Mouse (Mus musculus): Measurements from ENCODE around the gene Eif2ak1. TPM values are rescaled to one million over a fixed set of nuclear protein-coding genes. Genes with fewer than 3 reads are reported as not detected.
"Not testable (repeated sequence)": the region's sequence is repeated elsewhere in the genome, so short reads cannot be mapped to it uniquely, and the experiment has no call there.

Eif2ak1 gene
- total RNA-seq (2021): 10 to 100 TPM; 25.2 to 27.4 TPM
- long read RNA-seq, experiment 1, full-length matches to known transcripts: 74 of 88 reads
- long read RNA-seq, experiment 1, partial matches to known transcripts: 4 of 88 reads
- long read RNA-seq, experiment 1, other reads (novel, unspliced or antisense): 10 of 88 reads
- long read RNA-seq, experiment 2, full-length matches to known transcripts: 56 of 72 reads
- long read RNA-seq, experiment 2, partial matches to known transcripts: 2 of 72 reads
- long read RNA-seq, experiment 2, other reads (novel, unspliced or antisense): 14 of 72 reads

DNA sequence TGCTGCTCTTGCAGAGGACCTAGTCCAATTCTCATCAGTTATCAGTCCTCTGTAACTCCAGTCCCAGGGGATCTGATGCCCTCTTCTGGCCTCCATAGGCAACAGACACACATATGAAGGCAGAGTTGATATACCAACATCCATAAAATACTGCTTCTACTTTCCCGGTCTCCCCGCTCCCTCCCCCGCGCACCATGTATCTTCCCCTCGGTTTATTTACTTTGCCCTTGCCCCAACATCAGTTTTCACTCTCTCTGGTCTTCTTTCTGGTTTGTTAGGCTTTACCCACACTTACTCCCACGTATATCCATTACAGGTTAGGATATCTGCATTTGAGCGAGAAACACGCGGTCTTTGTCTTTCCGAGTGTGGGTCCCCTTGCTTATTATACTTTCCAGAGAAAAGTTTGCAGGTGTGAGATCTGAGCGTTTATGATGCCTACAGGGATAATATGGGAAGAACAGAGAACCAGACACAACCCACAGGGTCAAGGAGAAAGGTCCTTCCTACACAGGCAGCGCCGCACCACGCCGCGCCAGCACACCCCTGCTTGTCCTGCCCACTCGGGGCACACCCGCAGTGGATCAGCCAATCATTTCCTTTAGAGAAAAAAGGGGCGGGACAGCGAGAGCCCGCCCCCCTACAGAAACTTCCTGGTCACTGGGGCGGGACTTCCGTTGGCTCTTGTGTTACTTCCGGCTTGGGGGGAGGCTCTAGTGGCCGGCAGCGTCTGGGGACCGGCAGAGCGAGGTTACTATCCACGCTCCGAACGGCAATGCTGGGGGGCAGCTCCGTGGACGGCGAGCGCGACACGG is at the start of gene Eif2ak1:
Eif2ak1 (plus strand) TSS at position 673 of the 815 bp plus-strand sequence.
- peak; percentile 93 for DNase-seq (ENCODE audit: low spot score)

GRCm38 (mm10) chr5:143781951-143782350 is 35.6 kb upstream of the Eif2ak1 start:
- DNase-seq (ENCODE audit: low spot score): no peak

DNA sequence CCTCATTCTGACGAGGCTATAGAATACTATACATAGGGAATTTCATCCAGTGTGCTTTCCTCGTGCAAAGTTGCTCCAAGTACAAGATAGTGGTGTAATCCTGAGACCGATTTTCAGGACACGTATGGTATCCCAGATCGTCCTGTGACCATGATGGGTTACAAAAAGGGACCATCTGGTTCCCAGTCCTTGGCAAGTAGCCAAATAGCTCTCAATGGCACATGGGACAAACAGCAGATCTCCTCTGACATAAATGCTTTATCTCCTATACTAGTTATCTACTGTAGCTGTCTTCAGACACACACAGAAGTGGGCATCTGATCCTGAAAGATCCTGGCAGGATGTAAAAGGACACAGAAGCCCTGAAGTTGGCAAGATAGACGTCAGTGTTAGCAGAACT is 32.2 kb upstream of the Eif2ak1 start:
- DNase-seq (ENCODE audit: low spot score): no peak

DNA sequence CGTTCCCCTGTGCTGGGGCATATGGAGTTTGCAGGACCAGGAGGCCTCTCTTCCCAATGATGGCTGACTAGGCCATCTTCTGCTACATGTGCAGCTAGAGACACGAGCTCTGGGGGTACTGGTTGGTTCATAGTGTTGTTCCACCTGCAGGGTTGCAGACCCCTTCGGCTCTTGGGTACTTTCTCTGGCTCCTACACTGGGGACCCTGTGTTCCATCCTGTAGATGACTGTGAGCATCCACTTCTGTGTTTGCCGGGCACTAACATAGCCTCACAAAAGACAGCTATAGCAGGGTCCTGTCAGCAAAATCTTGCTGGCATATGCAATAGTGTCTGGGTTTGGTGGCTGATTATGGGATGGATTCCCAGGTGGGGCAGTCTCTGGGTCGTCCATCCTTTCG is 16.4 kb upstream of the Eif2ak1 start:
- DNase-seq (ENCODE audit: low spot score): not testable (repeated sequence)

DNA sequence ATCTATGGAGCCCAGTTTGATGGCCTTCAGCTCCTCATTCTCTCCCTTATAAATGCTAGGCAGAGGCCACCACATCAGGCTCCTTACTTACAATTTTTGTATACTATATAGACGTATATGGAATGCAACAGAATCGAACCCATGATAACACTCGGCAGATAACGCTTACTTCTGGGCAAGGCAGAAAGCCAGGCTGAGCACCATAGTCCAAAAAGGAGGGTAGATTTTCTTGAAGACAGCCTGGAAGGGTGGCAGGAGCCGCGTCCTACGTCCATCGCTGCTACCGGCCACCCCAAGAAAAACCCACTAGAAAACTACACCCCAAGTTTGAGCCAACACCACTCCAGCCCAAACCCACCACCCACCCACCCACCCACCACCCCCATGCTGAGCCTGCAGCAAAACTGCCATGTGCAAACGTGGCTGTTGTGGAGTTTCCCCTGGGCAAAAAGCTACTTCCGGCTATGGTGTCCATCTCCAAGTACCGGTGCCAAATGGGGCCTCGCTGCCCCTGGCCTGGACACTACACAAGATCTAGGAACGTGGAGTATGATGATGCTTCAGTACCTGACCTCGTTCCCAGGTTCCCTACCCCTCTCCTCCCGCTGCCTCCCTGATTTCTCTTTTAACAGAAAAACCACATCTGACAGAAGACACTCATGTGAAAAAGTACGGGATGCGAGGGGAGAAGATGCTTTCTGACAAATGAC is 13.4 kb upstream of the Eif2ak1 start:
- no peak for DNase-seq (ENCODE audit: low spot score)

DNA sequence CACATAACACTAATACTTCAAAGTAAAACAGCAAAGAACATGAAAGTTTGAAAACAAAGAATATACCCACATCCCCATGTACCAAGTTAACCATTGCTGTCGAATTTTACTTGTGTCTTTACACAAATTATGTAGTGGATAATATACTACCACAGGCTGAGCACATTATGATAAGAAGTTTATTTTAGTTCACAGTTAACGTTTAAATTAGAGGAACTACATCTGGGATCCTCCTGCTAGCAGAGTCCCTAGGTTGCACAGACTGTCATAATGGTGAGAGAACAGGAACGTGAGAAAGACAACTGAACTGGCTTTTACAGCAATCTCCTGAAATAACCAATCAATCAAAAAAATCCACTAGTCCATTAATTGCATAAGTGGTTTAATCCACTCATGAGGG is 10.3 kb upstream of the Eif2ak1 start:
- no peak for DNase-seq (ENCODE audit: low spot score)

DNA sequence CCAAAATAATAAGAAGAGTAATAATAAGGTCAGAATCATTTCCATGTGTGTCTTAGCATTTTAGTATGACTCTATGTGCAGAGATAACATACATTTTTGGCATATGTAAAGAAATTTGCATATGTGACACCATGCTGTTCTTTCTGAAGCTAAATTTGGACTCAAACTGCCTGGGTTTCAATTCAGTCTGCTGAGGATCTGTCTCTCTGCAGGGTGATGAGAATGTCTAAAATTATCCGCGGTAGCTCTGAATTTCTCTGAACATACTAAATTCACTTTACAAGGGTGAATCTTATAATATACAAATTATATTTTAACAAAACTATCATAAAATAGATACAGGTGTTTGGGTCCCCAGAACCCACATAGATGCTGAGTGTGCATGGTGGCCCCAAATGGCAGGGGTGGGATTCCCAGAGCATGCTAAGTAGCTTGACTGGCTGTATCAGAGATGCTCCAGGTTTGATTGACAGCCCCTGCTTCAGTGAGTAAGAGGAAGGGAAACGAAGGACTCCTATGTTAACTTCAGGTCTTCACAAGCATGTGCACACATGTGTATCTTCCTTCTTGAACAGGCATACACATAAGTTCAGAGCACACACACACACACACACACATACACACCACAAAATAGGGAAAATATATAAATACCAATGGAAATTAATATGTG is 8.0 kb upstream of the Eif2ak1 start:
- no peak for DNase-seq (ENCODE audit: low spot score)

DNA sequence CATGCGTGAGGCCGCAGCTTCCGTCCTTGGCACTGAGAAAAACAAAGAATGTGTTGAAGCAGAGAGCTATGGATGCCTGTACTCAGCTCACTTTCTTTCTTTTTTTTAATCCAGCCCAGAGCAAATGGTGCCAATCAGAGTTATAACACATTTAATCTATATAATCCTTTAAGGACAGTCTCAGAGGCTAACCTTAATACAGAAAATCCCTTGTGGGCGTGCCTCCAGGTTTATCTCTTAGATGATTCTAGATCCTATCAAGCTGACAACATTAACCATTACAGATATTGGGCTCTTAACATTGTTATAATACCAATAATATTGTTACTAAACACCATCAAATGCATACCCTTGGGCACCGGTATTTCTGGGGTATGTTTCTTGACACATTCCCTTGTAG is 5.9 kb upstream of the Eif2ak1 start:
- no peak for DNase-seq (ENCODE audit: low spot score)

DNA sequence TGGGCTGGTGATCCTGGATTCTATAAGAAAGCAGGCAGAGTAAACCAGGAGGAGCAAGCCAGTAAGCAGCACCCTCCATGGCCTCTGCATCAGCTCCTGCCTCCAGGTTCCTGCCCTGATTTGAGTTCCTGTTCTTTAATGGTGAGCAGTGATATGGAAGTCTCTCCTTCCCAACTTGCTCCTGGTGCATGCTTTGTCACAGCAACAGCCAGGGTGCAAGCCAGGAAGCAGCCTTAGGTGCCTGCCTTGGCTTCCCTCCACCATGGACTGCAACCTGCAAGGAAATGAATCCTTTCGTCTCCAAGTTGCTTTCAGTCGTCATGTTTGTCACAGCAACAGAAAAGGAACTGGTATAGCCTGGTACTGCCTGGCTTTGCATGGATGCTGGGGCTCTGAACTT is 3.0 kb upstream of the Eif2ak1 start:
- no peak for DNase-seq (ENCODE audit: low spot score)

GRCm38 (mm10) chr5:143817931-143818311 is 333 bp downstream of the Eif2ak1 start:
- no peak for DNase-seq (ENCODE audit: low spot score)

DNA sequence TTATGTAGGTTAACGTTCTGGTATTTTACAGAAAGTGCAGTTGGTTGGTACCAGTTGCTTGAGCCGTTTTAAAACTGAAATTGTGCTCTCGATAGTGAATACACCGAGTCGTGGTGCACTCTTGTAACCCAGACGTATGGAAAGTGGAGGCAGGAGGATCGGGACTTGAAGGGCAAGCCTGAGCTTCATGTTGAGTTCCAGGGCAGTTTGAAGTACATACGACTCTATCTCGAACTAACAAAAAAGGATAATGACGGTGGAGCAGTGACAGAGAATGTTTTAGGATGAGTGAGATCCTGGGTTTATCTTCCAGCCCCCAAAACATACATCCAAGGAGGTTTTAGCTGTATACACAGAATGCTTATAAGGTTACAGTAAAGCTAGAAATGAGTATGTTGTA is 873 bp downstream of the Eif2ak1 start:
- DNase-seq (ENCODE audit: low spot score): no peak

DNA sequence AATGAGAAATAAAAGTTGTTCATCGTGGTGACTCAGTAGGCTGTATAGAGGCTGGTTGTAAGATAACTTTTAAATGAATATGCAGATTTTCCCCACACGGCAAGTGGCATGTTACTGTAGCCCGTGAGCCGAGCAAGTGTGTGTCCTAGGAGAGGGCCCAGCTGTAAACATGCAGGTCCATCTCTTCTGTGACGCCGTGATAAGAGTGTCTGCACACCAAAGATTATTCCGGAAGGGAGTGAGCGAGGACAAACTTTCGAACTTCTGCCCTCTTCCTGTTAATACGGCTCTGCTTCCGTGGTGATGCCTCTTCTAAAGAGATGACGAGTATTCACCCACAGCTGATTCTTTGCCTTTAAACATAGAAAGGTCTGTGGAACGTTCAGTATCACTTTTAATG is 1.4 kb downstream of the Eif2ak1 start:
- no peak for DNase-seq (ENCODE audit: low spot score)

- DNase-seq (ENCODE audit: low spot score): no peak
Measured at GRCm38 (mm10) chr5:143819906-143820660, 2.5 kb downstream of the Eif2ak1 start.

DNA sequence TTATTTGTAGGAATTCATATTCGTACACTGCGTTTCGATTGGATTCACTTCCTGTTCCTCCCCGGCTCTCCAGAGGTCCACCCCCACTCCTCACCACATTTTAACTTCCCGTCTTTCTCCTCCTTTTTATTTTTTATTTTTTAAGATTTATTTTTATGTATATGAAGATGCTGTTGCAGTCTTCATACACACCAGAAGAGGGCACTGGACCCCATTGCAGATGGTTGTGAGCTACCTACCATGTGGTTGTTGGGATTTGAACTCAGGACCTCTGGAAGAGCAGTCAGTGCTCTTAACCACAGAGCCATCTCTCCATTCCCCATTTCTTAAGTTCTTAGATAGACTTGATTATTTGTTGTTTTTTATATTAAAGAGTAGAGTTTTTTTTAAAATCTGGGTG is 3.2 kb downstream of the Eif2ak1 start:
- no peak for DNase-seq (ENCODE audit: low spot score)

DNA sequence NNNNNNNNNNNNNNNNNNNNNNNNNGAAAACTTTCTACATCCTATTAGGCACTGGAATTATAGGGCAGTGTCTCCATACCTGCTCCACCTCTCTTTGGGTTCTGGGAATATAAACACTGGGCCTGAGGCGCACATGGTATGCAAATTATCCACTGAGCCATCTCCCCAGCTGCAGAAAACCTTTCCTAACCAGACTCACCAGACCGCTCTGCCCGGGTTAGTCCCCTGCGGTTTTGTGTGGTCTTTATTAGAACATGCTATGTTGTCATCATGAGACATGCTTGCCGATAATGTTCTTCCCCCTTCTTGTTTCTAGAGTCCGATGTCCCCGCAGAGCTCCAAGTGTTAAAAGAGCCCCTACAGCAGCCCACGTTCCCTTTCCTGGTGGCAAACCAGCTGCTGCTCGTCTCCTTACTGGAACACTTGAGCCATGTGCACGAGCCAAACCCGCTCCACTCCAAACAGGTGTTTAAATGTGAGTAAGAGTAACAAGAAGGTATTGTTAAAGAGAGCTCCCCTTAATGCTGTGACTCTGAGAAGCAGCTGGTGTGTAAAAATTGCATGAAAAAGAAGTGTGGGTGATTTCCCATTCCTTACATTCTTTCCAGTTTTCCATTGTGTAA is 54.1 kb downstream of the Eif2ak1 start:
- DNase-seq (ENCODE audit: low spot score): no peak

- DNase-seq (ENCODE audit: low spot score): no peak
Measured at GRCm38 (mm10) chr5:143874571-143874970, 57.0 kb downstream of the Eif2ak1 start.

DNA sequence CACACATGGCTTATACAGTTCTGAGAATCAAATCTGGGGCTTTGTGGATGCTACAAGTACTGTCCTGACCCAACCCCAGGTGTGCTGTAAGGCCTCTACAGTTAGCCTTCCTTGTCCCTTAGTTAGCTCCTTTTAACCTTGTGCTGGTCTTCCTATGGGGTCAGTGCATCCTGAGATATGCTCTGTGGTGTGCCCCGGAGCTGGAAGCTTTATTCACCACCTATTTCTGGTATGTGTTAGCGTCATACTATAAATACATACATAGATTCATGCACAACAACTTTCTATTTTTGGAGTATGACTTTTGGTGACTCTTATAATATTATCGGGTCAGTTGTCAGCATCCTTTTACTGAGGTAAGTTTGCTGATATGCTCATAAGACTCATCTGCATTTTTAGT is 67.7 kb downstream of the Eif2ak1 start:
- DNase-seq (ENCODE audit: low spot score): no peak

GRCm38 (mm10) chr5:143890741-143891140 is 73.2 kb downstream of the Eif2ak1 start:
- DNase-seq (ENCODE audit: low spot score): no peak

GRCm38 (mm10) chr5:143892255-143892886 is 74.8 kb downstream of the Eif2ak1 start:
- no peak for DNase-seq (ENCODE audit: low spot score)

GRCm38 (mm10) chr5:143893396-143893795 is 75.8 kb downstream of the Eif2ak1 start:
- no peak for DNase-seq (ENCODE audit: low spot score)

All from gastrocnemius, adult 18-20 months (tissue).